Mouse (Mus musculus) embryonic facial prominence, embryonic 12.5 days (tissue): Measurements from ENCODE around the gene Ddx56. TPM values are rescaled to one million over a fixed set of nuclear protein-coding genes. Genes with fewer than 3 reads are reported as not detected.
A peak's percentile ranks its signal among the peaks of the same experiment; 100 is the strongest.

ENCODE experiments used
- ATAC-seq: fragments of 200-750 bp; cut with Nextera tagmentation; 2 replicates; pipeline ENCODE4 v1.8.0; 2017; ENCODE audit not compliant: insufficient number of reproducible peaks, insufficient read depth, low FRiP score, low TSS enrichment
- H3K27ac ChIP-seq: fragments of 300-500 bp; sonication (generic); 2 replicates; pipeline ENCODE4 v1.5.1; 2016; ENCODE audit warnings: mild to moderate bottlenecking
- H3K27me3 ChIP-seq: fragments of 300-500 bp; sonication (generic); 2 replicates; pipeline ENCODE4 v1.6.1; 2016; ENCODE audit warnings: mild to moderate bottlenecking, moderate library complexity
- H3K36me3 ChIP-seq: fragments of 300-500 bp; sonication (generic); 2 replicates; pipeline ENCODE4 v1.6.1; 2016; ENCODE audit warnings: mild to moderate bottlenecking
- H3K4me1 ChIP-seq: fragments of 300-500 bp; sonication (generic); 2 replicates; pipeline ENCODE4 v1.6.1; 2016
- H3K4me2 ChIP-seq: fragments of 300-500 bp; sonication (generic); replicated peaks from 2 replicates; pipeline ENCODE4 v1.6.1; 2016; ENCODE audit warnings: mild to moderate bottlenecking, moderate library complexity
- H3K4me3 ChIP-seq: fragments of 300-500 bp; sonication (generic); 2 replicates; pipeline ENCODE4 v1.5.1; 2016; ENCODE audit warnings: mild to moderate bottlenecking
- H3K9ac ChIP-seq: fragments of 300-500 bp; sonication (generic); 2 replicates; pipeline ENCODE4 v1.6.1; 2016; ENCODE audit warnings: mild to moderate bottlenecking, moderate library complexity
- H3K9me3 ChIP-seq: fragments of 300-500 bp; sonication (generic); 2 replicates; pipeline ENCODE4 v1.6.1; 2016; ENCODE audit warnings: mild to moderate bottlenecking, moderate library complexity
- WGBS: fragments of 180-500 bp; shearing (Covaris S2); methylation state at CpG from one replicate; pipeline ENCODE4 v1.1.7; 2016; 5-methylcytosine and 5-hydroxymethylcytosine counted together
- polyA plus RNA-seq: library from polyadenylated mRNA; unstranded; fragments of >200 nt; fragmentation: Nextera tagmentation; extraction: Ambion mirVana; gene quantifications from 2 replicates; pipeline ENCODE4 v1.2.1, GENCODE M21; 2016

Gene Ddx56
- polyA plus RNA-seq, 1 experiment from 2014 or later: 106 TPM

GRCm38 (mm10) chr11:6216834-6217233, 50.7 kb downstream of the Ddx56 start:
- WGBS: 43% methylated on average over 3 of the region's 3 CpGs
- H3K9me3 ChIP-seq: no peaks in the 10 kb centered on the region
- H3K27me3 ChIP-seq: no peaks in the 10 kb centered on the region
- no peaks in the 10 kb centered on the region for H3K36me3 ChIP-seq
- no peak overlapping the region for H3K9ac ChIP-seq
- H3K27ac ChIP-seq: no peak overlapping the region
- H3K4me1 ChIP-seq: no peaks in the 10 kb centered on the region
- H3K4me3 ChIP-seq: no peak overlapping the region
- H3K4me2 ChIP-seq: no peak overlapping the region
- ATAC-seq: 0 out of 2 replicates have a peak, but pooled peaks have one; percentile 41

Other genes with a start within 250 kb of the Ddx56 start
- gene Camk2b, start 201.4 kb downstream of the Ddx56 start, polyA plus RNA-seq: 2.4 and 2.6 TPM in 2 replicates
- 0.28 and 0.39 TPM in 2 replicates for gene A730071L15Rik, start 67.7 kb downstream of the Ddx56 start, polyA plus RNA-seq
- 49.5 and 50.8 TPM in 2 replicates for gene Nudcd3, start 67.4 kb downstream of the Ddx56 start, polyA plus RNA-seq
- 0.05 and 0.08 TPM in 2 replicates for gene Npc1l1, start 37.6 kb downstream of the Ddx56 start, polyA plus RNA-seq
- gene Tmed4, start 7.1 kb upstream of the Ddx56 start, polyA plus RNA-seq: 114 and 116 TPM in 2 replicates
- 96.0 and 99.9 TPM in 2 replicates for gene Ogdh, start 23.9 kb upstream of the Ddx56 start, polyA plus RNA-seq
- 11.9 and 12.5 TPM in 2 replicates for gene Zmiz2, start 121.3 kb upstream of the Ddx56 start, polyA plus RNA-seq
- 5,090 and 5,096 TPM in 2 replicates for gene Ppia, start 147.7 kb upstream of the Ddx56 start, polyA plus RNA-seq
- 693 and 728 TPM in 2 replicates for gene H2afv, start 176.7 kb upstream of the Ddx56 start, polyA plus RNA-seq
- gene Purb, start 208.1 kb upstream of the Ddx56 start, polyA plus RNA-seq: 19.5 and 21.7 TPM in 2 replicates